Mouse (Mus musculus) liver, postnatal 0 days (tissue): ENCODE results near the gene Csnk2a2. TPM values are rescaled to one million over a fixed set of nuclear protein-coding genes. Genes with fewer than 3 reads are reported as not detected.
A peak's percentile ranks its signal among the peaks of the same experiment; 100 is the strongest.

Source experiments
- ATAC-seq: fragments of 200-750 bp; cut with Nextera tagmentation; 2 replicates; pipeline ENCODE4 v1.8.0; 2017; ENCODE audit warnings: mild to moderate bottlenecking, moderate library complexity
- DNase-seq: peaks from one replicate; pipeline ENCODE4 v3.0.0-alpha.2; 2016
- H3K27ac ChIP-seq: fragments of 300-500 bp; sonication (generic); 2 replicates; pipeline ENCODE4 v1.5.1; 2014; ENCODE audit warnings: antibody characterized with exemption, moderate library complexity, mild to moderate bottlenecking, low read depth
- H3K27me3 ChIP-seq: fragments of 300-500 bp; sonication (generic); 2 replicates; pipeline ENCODE4 v1.6.1; 2014; ENCODE audit warnings: low read length, control low read depth, mixed read lengths; ENCODE audit not compliant: insufficient read depth
- H3K36me3 ChIP-seq: fragments of 300-500 bp; sonication (generic); replicated peaks from 2 replicates; pipeline ENCODE4 v1.6.1; 2014; ENCODE audit warnings: mild to moderate bottlenecking, control low read depth, low read length, moderate library complexity, mixed read lengths; ENCODE audit not compliant: insufficient read depth
- H3K4me1 ChIP-seq: fragments of 300-500 bp; sonication (generic); 2 replicates; pipeline ENCODE4 v1.6.1; 2014; ENCODE audit warnings: antibody characterized with exemption, mild to moderate bottlenecking, control low read depth; ENCODE audit not compliant: insufficient read depth
- H3K4me2 ChIP-seq: fragments of 300-500 bp; sonication (generic); 2 replicates; pipeline ENCODE4 v1.6.1; 2014; ENCODE audit warnings: low read depth, mild to moderate bottlenecking, low read length, moderate library complexity, mixed read lengths
- H3K4me3 ChIP-seq: fragments of 300-500 bp; sonication (generic); 2 replicates; pipeline ENCODE4 v1.5.1; 2014; ENCODE audit warnings: low read depth, low read length
- H3K9ac ChIP-seq: fragments of 300-500 bp; sonication (generic); replicated peaks from 2 replicates; pipeline ENCODE4 v1.6.1; 2014; ENCODE audit warnings: mild to moderate bottlenecking, moderate library complexity
- H3K9me3 ChIP-seq: fragments of 300-500 bp; sonication (generic); 2 replicates; pipeline ENCODE4 v1.6.1; 2016; ENCODE audit warnings: mild to moderate bottlenecking, control low read depth, low read length, mixed read lengths
- CTCF ChIP-seq: sonication (generic); IDR thresholded peaks from 2 replicates; pipeline ENCODE4 v1.5.1; 2016; ENCODE audit warnings: antibody characterized with exemption, low read depth
- EP300 ChIP-seq: IDR thresholded peaks from 2 replicates; pipeline ENCODE4 v1.6.1; 2016; ENCODE audit warnings: antibody characterized with exemption, low read depth, mild to moderate bottlenecking
- WGBS: fragments of 180-500 bp; shearing (Covaris S2); extraction: QIAGEN DNeasy Blood & Tissue Kit; methylation state at CpG from one replicate; pipeline ENCODE4 v1.1.7; 2014; ENCODE audit not compliant: insufficient replicate concordance; 5-methylcytosine and 5-hydroxymethylcytosine counted together
- polyA plus RNA-seq: library from polyadenylated mRNA; unstranded; fragments of >200 nt; fragmentation: Nextera tagmentation; extraction: Ambion mirVana; gene quantifications from 2 replicates; pipeline ENCODE4 v1.2.1, GENCODE M21; 2015

The Csnk2a2 gene
- polyA plus RNA-seq, 1 experiment from 2014 or later: 4.7 TPM

DNA sequence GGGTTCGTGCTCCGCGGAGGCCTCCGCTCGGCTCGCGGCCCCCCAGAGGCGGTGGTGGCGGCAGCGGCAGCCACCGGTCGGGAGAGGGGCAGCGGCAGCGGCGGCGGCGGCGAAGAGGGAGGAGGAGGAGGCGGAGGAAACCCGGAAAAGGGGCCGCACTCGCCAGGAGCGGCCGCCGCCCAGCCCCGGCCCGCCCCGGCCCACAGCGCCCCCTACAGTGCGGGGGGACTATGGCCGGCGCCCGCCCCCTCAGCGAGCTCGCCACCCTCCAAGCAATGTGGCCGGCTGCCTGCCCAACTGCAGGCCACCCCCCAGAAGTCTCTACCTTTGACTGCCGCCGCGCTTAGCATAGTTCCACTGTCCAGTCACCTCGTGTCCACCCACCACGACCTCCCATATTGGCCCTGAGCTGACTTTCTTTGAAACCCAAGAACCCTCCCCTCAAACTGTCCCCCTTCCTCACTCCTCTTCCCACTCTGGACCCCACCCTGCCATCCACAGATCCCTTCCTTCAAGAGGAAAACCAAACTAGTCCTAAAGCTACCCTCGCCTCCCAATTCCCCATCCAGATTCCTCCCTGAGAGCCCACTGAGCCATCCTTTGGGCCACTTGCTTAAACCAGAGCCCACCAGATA is 1.0 kb downstream of the Csnk2a2 start:
- DNase-seq: peak; percentile 91
- H3K27ac ChIP-seq: peak overlapping the region; percentile 61
- H3K4me1 ChIP-seq: peaks cover 12% of the 10 kb centered on the region
- peaks cover 20% of the 10 kb centered on the region for H3K36me3 ChIP-seq
- ATAC-seq: peak; percentile 94
- peak; percentile 80 for TF ChIP-seq CTCF
- no peak for TF ChIP-seq EP300
- H3K4me3 ChIP-seq: peak overlapping the region; percentile 91
- peak overlapping the region; percentile 99 for H3K9ac ChIP-seq
- H3K9me3 ChIP-seq: no peaks in the 10 kb centered on the region
- 3% methylated on average over 17 of the region's 42 CpGs for WGBS
- peak overlapping the region; percentile 97 for H3K4me2 ChIP-seq
- no peaks in the 10 kb centered on the region for H3K27me3 ChIP-seq

DNA sequence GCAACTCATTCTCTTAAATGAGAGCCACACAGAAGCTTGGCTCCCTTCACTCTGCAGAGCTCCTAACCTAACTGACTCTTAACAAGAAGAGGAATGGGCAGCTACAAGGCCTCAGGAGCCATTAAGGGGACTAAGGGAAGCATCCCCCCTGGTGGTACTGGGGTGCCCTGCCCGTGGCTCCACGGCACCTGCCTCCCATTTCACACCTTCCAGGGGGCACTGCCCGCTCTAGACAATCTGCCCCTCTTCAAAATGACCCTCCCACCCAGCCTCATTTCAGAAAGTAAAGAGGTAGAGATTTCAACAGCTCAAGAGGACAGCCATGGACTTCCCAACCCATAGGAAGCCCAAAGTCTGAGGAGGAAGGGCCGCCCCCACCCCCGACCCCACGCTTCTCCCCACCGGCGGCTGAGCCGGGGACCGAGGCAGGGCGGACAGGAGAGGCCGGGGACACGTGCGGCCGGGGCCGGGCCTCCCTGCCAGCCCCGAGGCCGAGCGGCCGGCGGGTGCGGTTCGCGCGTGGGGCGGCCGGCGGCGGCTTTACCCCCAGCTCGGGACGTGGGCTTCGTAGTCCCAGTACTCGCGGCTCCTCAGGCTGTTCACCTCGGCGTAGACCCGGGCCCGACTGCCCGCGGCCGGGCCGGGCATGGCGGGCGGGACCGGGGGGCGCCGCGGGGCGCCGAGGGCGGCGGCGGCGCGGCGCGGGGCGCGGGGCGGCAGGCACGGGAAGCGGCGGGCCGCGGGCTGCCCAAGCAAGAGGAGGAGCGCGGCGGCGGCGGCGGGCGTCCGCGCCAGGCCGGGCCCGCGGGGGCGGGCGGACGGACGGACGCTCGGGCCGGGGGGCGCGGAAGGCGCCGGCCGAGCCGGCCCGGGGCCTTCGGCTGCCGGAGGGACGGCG is 1.8 kb downstream of the Csnk2a2 start:
- peak overlapping the region; percentile 91 for H3K4me3 ChIP-seq
- H3K4me1 ChIP-seq: peaks cover 12% of the 10 kb centered on the region
- peak overlapping the region; percentile 97 for H3K4me2 ChIP-seq
- ATAC-seq: peak; percentile 66
- H3K9me3 ChIP-seq: no peaks in the 10 kb centered on the region
- peak; percentile 39 for DNase-seq
- peak overlapping the region; percentile 61 for H3K27ac ChIP-seq
- H3K9ac ChIP-seq: peak overlapping the region; percentile 99
- 1% methylated on average over 57 of the region's 95 CpGs for WGBS
- H3K27me3 ChIP-seq: no peaks in the 10 kb centered on the region
- peaks cover 27% of the 10 kb centered on the region for H3K36me3 ChIP-seq
- TF ChIP-seq EP300 (no peak), CTCF (peak; percentile 24; the same call in 1 of the 2 replicates)

DNA sequence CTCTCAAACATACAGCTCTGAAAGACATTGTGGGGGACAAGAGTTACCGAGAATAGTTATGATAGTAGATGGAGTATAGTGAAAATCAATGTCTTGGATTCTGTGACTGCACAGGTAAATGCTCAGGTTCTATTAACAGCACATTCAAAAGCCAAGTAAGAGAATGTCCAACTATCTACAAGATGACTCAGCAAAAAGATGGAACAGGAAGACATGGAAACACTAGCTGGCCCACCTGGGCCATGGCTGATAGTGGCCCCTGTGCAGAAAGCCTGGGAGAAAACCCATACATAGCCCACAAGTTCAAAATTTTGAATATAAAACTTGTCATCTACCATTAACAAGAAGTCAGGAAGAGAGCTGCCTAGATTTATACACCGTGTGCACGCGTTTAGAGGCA is 19.8 kb downstream of the Csnk2a2 start:
- WGBS: 95% methylated on average over 4 of the region's 4 CpGs
- H3K4me1 ChIP-seq: no peaks in the 10 kb centered on the region
- no peak overlapping the region for H3K9ac ChIP-seq
- DNase-seq (no peak), ATAC-seq (no peak)
- H3K36me3 ChIP-seq: peaks cover 61% of the 10 kb centered on the region
- H3K9me3 ChIP-seq: no peaks in the 10 kb centered on the region
- no peaks in the 10 kb centered on the region for H3K27me3 ChIP-seq
- no peak overlapping the region for H3K4me2 ChIP-seq
- H3K27ac ChIP-seq: no peak overlapping the region
- TF ChIP-seq EP300: no peak
- TF ChIP-seq CTCF: no peak
- H3K4me3 ChIP-seq: no peak overlapping the region

DNA sequence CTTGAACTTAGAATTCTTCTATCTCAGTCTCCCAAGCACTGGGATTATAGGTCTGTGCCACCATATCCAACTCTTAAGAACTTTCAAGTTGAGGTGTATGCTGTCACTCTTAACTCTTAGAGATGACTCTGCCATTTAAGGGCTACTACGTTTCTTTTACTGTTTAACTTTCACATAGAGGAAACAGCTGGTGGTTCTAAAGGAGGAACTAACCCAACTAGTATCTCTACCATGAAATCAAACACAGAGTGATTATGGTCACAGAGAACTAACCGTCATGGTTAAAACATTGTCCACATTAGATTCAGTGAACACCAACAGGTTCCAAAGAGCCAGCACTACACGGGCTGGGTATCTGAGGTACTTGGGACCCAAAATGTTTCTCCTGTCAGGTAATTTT is 20.8 kb downstream of the Csnk2a2 start:
- no peaks in the 10 kb centered on the region for H3K4me1 ChIP-seq
- WGBS: 64% methylated on average over 3 of the region's 3 CpGs
- DNase-seq (no peak), ATAC-seq (no peak)
- no peak overlapping the region for H3K27ac ChIP-seq
- no peaks in the 10 kb centered on the region for H3K27me3 ChIP-seq
- no peaks in the 10 kb centered on the region for H3K9me3 ChIP-seq
- H3K4me2 ChIP-seq: no peak overlapping the region
- TF ChIP-seq CTCF (no peak), EP300 (no peak)
- peaks cover 61% of the 10 kb centered on the region for H3K36me3 ChIP-seq
- no peak overlapping the region for H3K4me3 ChIP-seq
- H3K9ac ChIP-seq: no peak overlapping the region

- no peak for ATAC-seq
- Histone ChIP-seq H3K27me3 (no peaks in the 10 kb centered on the region), H3K36me3 (peaks cover 50% of the 10 kb centered on the region), H3K27ac (no peak overlapping the region), H3K4me3 (no peak overlapping the region), H3K9me3 (no peaks in the 10 kb centered on the region), H3K4me2 (no peak overlapping the region), H3K4me1 (no peaks in the 10 kb centered on the region), H3K9ac (no peak overlapping the region)
- TF ChIP-seq CTCF (no peak), EP300 (no peak)
- DNase-seq: no peak
- 72% methylated on average over 2 of the region's 2 CpGs for WGBS
Measured at GRCm38 (mm10) chr8:95466543-95466942, 23.3 kb downstream of the Csnk2a2 start.

- no peaks in the 10 kb centered on the region for H3K9me3 ChIP-seq
- ATAC-seq: no peak
- peaks cover 67% of the 10 kb centered on the region for H3K36me3 ChIP-seq
- H3K4me2 ChIP-seq: no peak overlapping the region
- 68% methylated on average over 8 of the region's 8 CpGs for WGBS
- no peaks in the 10 kb centered on the region for H3K27me3 ChIP-seq
- TF ChIP-seq CTCF (peak; percentile 26), EP300 (no peak)
- H3K4me1 ChIP-seq: no peaks in the 10 kb centered on the region
- no peak overlapping the region for H3K27ac ChIP-seq
- no peak for DNase-seq
- H3K9ac ChIP-seq: no peak overlapping the region
- no peak overlapping the region for H3K4me3 ChIP-seq
Measured at GRCm38 (mm10) chr8:95452518-95452917, 37.3 kb downstream of the Csnk2a2 start.
